Mouse (Mus musculus): ENCODE measurements around the gene Nprl2.

DNA sequence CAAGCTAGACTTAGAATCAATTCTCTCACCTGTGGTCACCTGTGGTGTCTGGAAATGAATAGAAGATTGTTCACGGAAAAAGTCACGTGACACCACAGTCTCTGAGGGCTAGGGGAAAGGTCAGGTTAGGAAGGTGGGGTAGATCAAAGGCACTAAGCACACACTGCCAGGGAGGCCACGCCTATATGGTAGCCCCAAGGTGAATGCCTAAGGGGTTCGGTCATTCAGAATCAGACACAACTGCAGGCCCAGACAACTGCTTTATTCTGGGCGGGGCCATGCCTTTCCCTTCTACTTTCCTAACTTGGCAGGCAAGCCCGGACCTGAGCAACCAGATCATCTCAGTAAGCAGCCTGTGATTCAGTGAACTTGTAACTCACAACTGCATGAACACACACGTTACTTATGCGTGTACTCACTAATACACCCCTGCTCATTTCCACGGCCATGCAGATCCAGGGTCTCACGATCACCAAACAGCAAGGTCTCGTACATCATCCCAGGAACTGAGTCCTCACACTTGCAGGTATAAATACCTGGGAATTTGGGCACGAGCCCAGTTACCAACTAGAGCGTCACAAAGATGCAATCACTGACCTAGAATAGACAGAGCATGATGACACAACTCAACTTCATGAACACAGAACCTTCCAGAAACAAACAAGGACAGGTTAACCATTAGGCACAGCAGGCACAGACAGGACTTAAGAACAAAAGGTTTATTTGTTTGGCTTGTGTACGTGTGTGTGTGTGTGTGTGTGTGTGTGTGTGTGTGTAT is 33.7 kb downstream of the Nprl2 start:
- TF ChIP-seq CTCF (IDR thresholded peaks at IDR 0.05): no peak
- TF ChIP-seq POLR2A (IDR thresholded peaks at IDR 0.05; ENCODE audit: insufficient read depth, low read depth, low read length): no peak
